Mouse (Mus musculus) left cerebral cortex, adult 2 months (tissue): ENCODE results near the gene Paqr6. TPM values are rescaled to one million over a fixed set of nuclear protein-coding genes. Genes with fewer than 3 reads are reported as not detected.
"Not testable (repeated sequence)": the region's sequence is repeated elsewhere in the genome, so short reads cannot be mapped to it uniquely, and the experiment has no call there.

Experiments
- DNase-seq, 2 experiments: peaks; one replicate each; pipeline ENCODE4 v3.0.0; 2021 to 2022; ENCODE audit warnings: low spot score in 2 of 2, mixed read lengths in 1 of 2; ENCODE audit errors: extremely low spot score in 1 of 2
- H3K27ac ChIP-seq: fragments of 200-600 bp; 2 replicates; pipeline ENCODE4 v1.8.1; 2022
- H3K4me3 ChIP-seq: fragments of 200-600 bp; 2 replicates; pipeline ENCODE4 v1.8.1; 2022
- CTCF ChIP-seq: fragments of 200-600 bp; IDR thresholded peaks from 2 replicates; pipeline ENCODE4 v1.8.1; 2022; ENCODE audit warnings: antibody characterized with exemption, mild to moderate bottlenecking, moderate library complexity
- intact Hi-C: fragments of 180-260 bp; cut with DNase I; formaldehyde crosslinking; loops from one replicate; pipeline ENCODE4 v1.15.1; 2025
- total RNA-seq, 2 experiments: library from RNA; stranded (reverse); gene quantifications; 2 replicates each; pipeline ENCODE4 v1.2.3; 2021

The Paqr6 gene
- total RNA-seq, 2 experiments from 2014 or later: 8.7 to 8.8 TPM

GRCm38 (mm10) chr3:88376644-88377043 is 12.3 kb downstream of the Paqr6 start:
- H3K4me3 ChIP-seq, intact Hi-C loops, DNase-seq, H3K27ac ChIP-seq: not testable (repeated sequence)

GRCm38 (mm10) chr3:88378599-88378998 is 14.2 kb downstream of the Paqr6 start, which contains the start of gene Bglap2:
Gene Bglap2 (minus strand): TSS chr3:88378699.
- H3K27ac ChIP-seq, DNase-seq, intact Hi-C loops, H3K4me3 ChIP-seq: not testable (repeated sequence)

GRCm38 (mm10) chr3:88381389-88382315 is 17.3 kb downstream of the Paqr6 start:
- DNase-seq, H3K27ac ChIP-seq: not testable (repeated sequence)
- peak overlapping the region; percentile 23; the same call in 1 of the 2 replicates for H3K4me3 ChIP-seq
- intact Hi-C loops: loop anchor here (1.0 kb wide), 1 partner anchor 9 kb away; no protein-coding TSS in a partner anchor

- H3K27ac ChIP-seq, DNase-seq, H3K4me3 ChIP-seq, intact Hi-C loops: not testable (repeated sequence)
Measured at GRCm38 (mm10) chr3:88382383-88382782, 18.0 kb downstream of the Paqr6 start.

GRCm38 (mm10) chr3:88384364-88384763 is 20.0 kb downstream of the Paqr6 start, which contains the start of gene Bglap:
Gene Bglap (minus strand): TSS chr3:88384464.
- no peak for TF ChIP-seq CTCF
- Histone ChIP-seq H3K4me3 (no peak within 1 kb of the TSS), H3K27ac (no peak within 1 kb of the TSS)
- intact Hi-C loops: no loop called here
- DNase-seq: no peak

- TF ChIP-seq CTCF: no peak
- no peak overlapping the region for H3K4me3 ChIP-seq
Measured at GRCm38 (mm10) chr3:88393776-88394375, 29.5 kb downstream of the Paqr6 start.

GRCm38 (mm10) chr3:88395288-88395687 is 30.9 kb downstream of the Paqr6 start:
- no peak for TF ChIP-seq CTCF
- DNase-seq: no peak
- intact Hi-C loops: no loop called here
- H3K4me3 ChIP-seq: no peak overlapping the region
- no peak overlapping the region for H3K27ac ChIP-seq

More at GRCm38 (mm10) chr3:88393776-88394375, 29.5 kb downstream of the Paqr6 start:
- no peak overlapping the region for H3K27ac ChIP-seq
- intact Hi-C loops: no loop called here
- no peak for DNase-seq

GRCm38 (mm10) chr3:88395742-88396141 is 31.4 kb downstream of the Paqr6 start:
- intact Hi-C loops: no loop called here
- Histone ChIP-seq H3K4me3 (no peak overlapping the region), H3K27ac (no peak overlapping the region)
- no peak for TF ChIP-seq CTCF
- DNase-seq: no peak

GRCm38 (mm10) chr3:88398666-88399065 is 34.3 kb downstream of the Paqr6 start:
- TF ChIP-seq CTCF: no peak
- intact Hi-C loops: no loop called here
- no peak for DNase-seq

GRCm38 (mm10) chr3:88403522-88404230 is 39.3 kb downstream of the Paqr6 start:
- no peak for TF ChIP-seq CTCF

More at GRCm38 (mm10) chr3:88398666-88399065, 34.3 kb downstream of the Paqr6 start:
- Histone ChIP-seq H3K27ac (no peak overlapping the region), H3K4me3 (no peak overlapping the region)

GRCm38 (mm10) chr3:88407090-88407489 is 42.7 kb downstream of the Paqr6 start:
- intact Hi-C loops: loop anchor here (1.0 to 5.0 kb wide), 2 partner anchors 60 to 120 kb away; no protein-coding TSS in a partner anchor
- Histone ChIP-seq H3K4me3 (no peak overlapping the region), H3K27ac (0 out of 2 replicates have a peak overlapping the region, but pooled peaks have one; percentile 16)
- TF ChIP-seq CTCF: peak; percentile 89
- DNase-seq: peak; percentile 37 to 56

More at GRCm38 (mm10) chr3:88403522-88404230, 39.3 kb downstream of the Paqr6 start:
- H3K4me3 ChIP-seq: no peak overlapping the region
- no peak for DNase-seq
- no peak overlapping the region for H3K27ac ChIP-seq
- intact Hi-C loops: no loop called here
